15 mouse cellular contexts compared by ENCODE assay signal in genomic region chr10:19441807-19442206, GRCm38 (mm10).
DNase-seq lines count a peak whose midpoint lies in the region; ATAC-seq and TF ChIP-seq lines count a peak whose summit lies in the region.
"Had no signal": no experiment of that assay in that cellular context is flagged by ENCODE, and none has a peak within 500 bp of the region (broad histone marks: within the 10 kb centered on the region; RNA-seq: fewer than 3 reads in every experiment).

No protein-coding gene starts in this region.

- no peak overlapping the region for H3K4me3 ChIP-seq in forebrain, embryonic 11.5 days (ENCODE audit: low read depth, low read length)
- no peak overlapping the region for H3K4me3 ChIP-seq in forebrain, embryonic 16.5 days (replicated peaks; ENCODE audit: low read length)
- H3K4me3 ChIP-seq in midbrain, embryonic 10.5 days: peak overlapping the region; percentile 18; the same call in 1 of the 2 replicates
- H3K4me3 ChIP-seq in midbrain, postnatal 0 days (ENCODE audit: low read depth, low read length): no peak overlapping the region
- H3K4me3 ChIP-seq: embryonic facial prominence, embryonic 15.5 days; heart, embryonic 15.5 days; liver, embryonic 13.5 days; myocyte had no signal

- H3K9me3 ChIP-seq in forebrain, embryonic 11.5 days (ENCODE audit: control insufficient read depth, low read length): no peaks in the 10 kb centered on the region
- no peaks in the 10 kb centered on the region for H3K9me3 ChIP-seq in forebrain, embryonic 16.5 days (ENCODE audit: control insufficient read depth, low read length)
- no peaks in the 10 kb centered on the region for H3K9me3 ChIP-seq in midbrain, embryonic 10.5 days (replicated peaks)
- H3K9me3 ChIP-seq in midbrain, postnatal 0 days (ENCODE audit: low read length): no peaks in the 10 kb centered on the region
- H3K9me3 ChIP-seq: embryonic facial prominence, embryonic 15.5 days; heart, embryonic 15.5 days; liver, embryonic 13.5 days had no signal

- H3K4me2 ChIP-seq in forebrain, embryonic 11.5 days (ENCODE audit: low read depth, low read length, severe bottlenecking): no peak overlapping the region
- no peak overlapping the region for H3K4me2 ChIP-seq in forebrain, embryonic 16.5 days (ENCODE audit: low read length)
- no peak overlapping the region for H3K4me2 ChIP-seq in midbrain, postnatal 0 days (ENCODE audit: low read depth, low read length, poor library complexity, severe bottlenecking)
- H3K4me2 ChIP-seq: embryonic facial prominence, embryonic 15.5 days; heart, embryonic 15.5 days; liver, embryonic 13.5 days had no signal

- TF ChIP-seq CTCF in midbrain, postnatal 0 days (IDR thresholded peaks at IDR 0.05): no peak

- H3K27ac ChIP-seq in forebrain, embryonic 11.5 days (ENCODE audit: low read depth, low read length): no peak overlapping the region
- H3K27ac ChIP-seq in forebrain, embryonic 16.5 days (ENCODE audit: low read length): no peak overlapping the region
- H3K27ac ChIP-seq in midbrain, embryonic 10.5 days (replicated peaks): peak overlapping the region; percentile 68
- no peak overlapping the region for H3K27ac ChIP-seq in midbrain, postnatal 0 days (ENCODE audit: low read depth, low read length)
- H3K27ac ChIP-seq: embryonic facial prominence, embryonic 15.5 days; heart, embryonic 15.5 days; liver, embryonic 13.5 days had no signal

- DNase-seq in forebrain, embryonic 11.5 days (ENCODE audit: low spot score): peak; percentile 56
- peak; percentile 64 for DNase-seq in midbrain, embryonic 10.5 days (ENCODE audit: low spot score)
- no peak for DNase-seq in midbrain, postnatal 0 days (ENCODE audit: low spot score)
- DNase-seq in kidney, postnatal 4 days: peak; percentile 9 to 27
- DNase-seq in retina, embryonic 14.5 days (ENCODE audit: low spot score): peak; percentile 34
- no peak for DNase-seq in layer of hippocampus, adult 11-12 months (ENCODE audit: low spot score)
- DNase-seq in thymus, postnatal 0 days (ENCODE audit: low spot score): no peak
- DNase-seq: cerebellum, adult 9-10 months; gastrocnemius, postnatal 25 days; liver, embryonic 13.5 days; lung, postnatal 10 days had no signal

- H3K36me3 ChIP-seq in forebrain, embryonic 11.5 days (ENCODE audit: control insufficient read depth, insufficient read depth, low read length): no peaks in the 10 kb centered on the region
- no peaks in the 10 kb centered on the region for H3K36me3 ChIP-seq in forebrain, embryonic 16.5 days (ENCODE audit: control insufficient read depth, insufficient read depth)
- no peaks in the 10 kb centered on the region for H3K36me3 ChIP-seq in midbrain, embryonic 10.5 days
- no peaks in the 10 kb centered on the region for H3K36me3 ChIP-seq in midbrain, postnatal 0 days (ENCODE audit: insufficient read depth, low read length)
- H3K36me3 ChIP-seq: embryonic facial prominence, embryonic 15.5 days; heart, embryonic 15.5 days; liver, embryonic 13.5 days had no signal

- WGBS in forebrain, embryonic 11.5 days: 29% methylated on average over 12 of the region's 12 CpGs
- 26% methylated on average over 12 of the region's 12 CpGs for WGBS in forebrain, embryonic 16.5 days
- WGBS in midbrain, embryonic 10.5 days: 23% methylated on average over 12 of the region's 12 CpGs
- WGBS in midbrain, postnatal 0 days: 19% methylated on average over 12 of the region's 12 CpGs

- H3K27me3 ChIP-seq in forebrain, embryonic 11.5 days (ENCODE audit: control insufficient read depth, insufficient read depth, low read length): no peaks in the 10 kb centered on the region
- H3K27me3 ChIP-seq in forebrain, embryonic 16.5 days (replicated peaks; ENCODE audit: control insufficient read depth, insufficient read depth, low read length): 0 out of 2 replicates have a peak, but pooled peaks cover 2% of the 10 kb centered on the region
- H3K27me3 ChIP-seq in midbrain, embryonic 10.5 days (ENCODE audit: low read depth, poor library complexity, severe bottlenecking): peaks cover 91% of the 10 kb centered on the region
- H3K27me3 ChIP-seq in midbrain, postnatal 0 days (ENCODE audit: insufficient read depth, low read length): no peaks in the 10 kb centered on the region
- H3K27me3 ChIP-seq: heart, embryonic 15.5 days; liver, embryonic 13.5 days had no signal

- peaks cover 5% of the 10 kb centered on the region; the same call in 1 of the 2 replicates for H3K4me1 ChIP-seq in forebrain, embryonic 11.5 days (replicated peaks; ENCODE audit: control insufficient read depth, insufficient read depth, low read length)
- no peaks in the 10 kb centered on the region for H3K4me1 ChIP-seq in forebrain, embryonic 16.5 days (replicated peaks; ENCODE audit: control insufficient read depth, insufficient read depth, low read length)
- H3K4me1 ChIP-seq in midbrain, embryonic 10.5 days: peaks cover 31% of the 10 kb centered on the region
- no peaks in the 10 kb centered on the region for H3K4me1 ChIP-seq in midbrain, postnatal 0 days (ENCODE audit: insufficient read depth, low read length)
- H3K4me1 ChIP-seq: embryonic facial prominence, embryonic 15.5 days; heart, embryonic 15.5 days; liver, embryonic 13.5 days had no signal

- no peak overlapping the region for H3K9ac ChIP-seq in forebrain, embryonic 11.5 days (ENCODE audit: low read length)
- no peak overlapping the region for H3K9ac ChIP-seq in forebrain, embryonic 16.5 days (replicated peaks; ENCODE audit: low read depth, low read length)
- no peak overlapping the region for H3K9ac ChIP-seq in midbrain, postnatal 0 days (replicated peaks; ENCODE audit: low read length, poor library complexity, severe bottlenecking)
- H3K9ac ChIP-seq: embryonic facial prominence, embryonic 15.5 days; heart, embryonic 15.5 days; liver, embryonic 13.5 days had no signal

- ATAC-seq in forebrain, embryonic 11.5 days (replicated peaks; ENCODE audit: low FRiP score): no peak
- ATAC-seq in forebrain, embryonic 16.5 days: no peak
- no peak for ATAC-seq in midbrain, postnatal 0 days (ENCODE audit: low FRiP score)

Comparison
In these comparisons a context has a peak if more than half of its experiments do, and no peak if none do; other contexts are left out.
1. DNase-seq: peak in forebrain, embryonic 11.5 days (single experiment), midbrain, embryonic 10.5 days (single experiment), kidney, postnatal 4 days (2 of 2) and retina, embryonic 14.5 days (single experiment); none in midbrain, postnatal 0 days (single experiment), layer of hippocampus, adult 11-12 months (single experiment) and thymus, postnatal 0 days (single experiment).